Mouse (Mus musculus): ENCODE measurements around the gene Arhgef2. TPM values are rescaled to one million over a fixed set of nuclear protein-coding genes. Genes with fewer than 3 reads are reported as not detected.
A peak's percentile ranks its signal among the peaks of the same experiment; 100 is the strongest.

The Arhgef2 gene
- polyA plus RNA-seq, 1 experiment from 2014 or later = 122 TPM

GRCm38 (mm10) chr3:88653516-88654370 lies 48.0 kb downstream of the Arhgef2 start:
- Histone ChIP-seq H3K36me3 (peaks cover under 1% of the 10 kb centered on the region), H3K27ac (no peak overlapping the region), H3K4me3 (replicated peaks) (no peak overlapping the region), H3K9me3 (no peaks in the 10 kb centered on the region), H3K4me2 (no peak overlapping the region), H3K27me3 (no peaks in the 10 kb centered on the region), H3K9ac (replicated peaks) (no peak overlapping the region), H3K4me1 (replicated peaks) (no peaks in the 10 kb centered on the region)
- no peak for ATAC-seq (ENCODE audit: insufficient number of reproducible peaks, insufficient read depth, low FRiP score, low TSS enrichment, low read depth)
- WGBS = 85% methylated on average over 6 of the region's 6 CpGs

DNA sequence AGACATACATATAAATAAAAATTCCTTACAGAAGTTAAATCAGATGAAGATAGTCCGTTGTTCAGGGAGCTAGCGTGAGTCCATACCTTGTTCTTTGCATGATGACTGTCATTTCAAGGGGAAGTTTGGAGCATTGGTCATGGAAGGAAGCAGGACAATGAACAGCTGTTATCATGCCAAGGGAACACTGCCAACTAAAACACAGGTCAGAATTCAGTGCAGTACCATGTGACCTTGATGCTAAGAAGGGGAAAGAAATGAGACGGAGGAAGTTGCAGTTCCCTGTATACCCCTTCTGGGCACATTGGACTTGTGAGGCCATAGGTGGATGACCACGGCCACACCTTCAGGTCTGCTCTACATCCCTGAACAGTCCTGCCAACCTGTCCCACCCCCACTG lies 48.9 kb downstream of the Arhgef2 start:
- no peak overlapping the region for H3K9ac ChIP-seq (replicated peaks)
- no peaks in the 10 kb centered on the region for H3K4me1 ChIP-seq (replicated peaks)
- H3K36me3 ChIP-seq = no peaks in the 10 kb centered on the region
- no peak overlapping the region for H3K4me2 ChIP-seq
- H3K27me3 ChIP-seq = no peaks in the 10 kb centered on the region; the same call in 1 of the 2 replicates
- WGBS = 83% methylated on average over 4 of the region's 4 CpGs
- no peak; the same call in 1 of the 2 replicates for ATAC-seq (ENCODE audit: insufficient number of reproducible peaks, insufficient read depth, low FRiP score, low TSS enrichment, low read depth)
- no peak overlapping the region for H3K4me3 ChIP-seq (replicated peaks)
- no peaks in the 10 kb centered on the region for H3K9me3 ChIP-seq
- no peak overlapping the region for H3K27ac ChIP-seq

- Histone ChIP-seq H3K27ac (no peak overlapping the region), H3K27me3 (no peaks in the 10 kb centered on the region; the same call in 1 of the 2 replicates), H3K36me3 (no peaks in the 10 kb centered on the region), H3K4me1 (replicated peaks) (no peaks in the 10 kb centered on the region), H3K4me2 (no peak overlapping the region), H3K9me3 (no peaks in the 10 kb centered on the region), H3K9ac (replicated peaks) (no peak overlapping the region), H3K4me3 (replicated peaks) (no peak overlapping the region)
- no peak for ATAC-seq (ENCODE audit: insufficient number of reproducible peaks, insufficient read depth, low FRiP score, low TSS enrichment, low read depth)
- WGBS = 82% methylated on average over 8 of the region's 8 CpGs
These were observed 49.9 kb downstream of the Arhgef2 start for GRCm38 (mm10) chr3:88655619-88656018.

GRCm38 (mm10) chr3:88658441-88659127 lies 52.8 kb downstream of the Arhgef2 start:
- no peaks in the 10 kb centered on the region for H3K4me1 ChIP-seq (replicated peaks)
- ATAC-seq (ENCODE audit: insufficient number of reproducible peaks, insufficient read depth, low FRiP score, low TSS enrichment, low read depth) = no peak

GRCm38 (mm10) chr3:88659798-88660197 lies 54.0 kb downstream of the Arhgef2 start:
- WGBS = 36% methylated on average over 6 of the region's 6 CpGs
- H3K9me3 ChIP-seq = no peaks in the 10 kb centered on the region
- ATAC-seq (ENCODE audit: insufficient number of reproducible peaks, insufficient read depth, low FRiP score, low TSS enrichment, low read depth) = no peak
- no peak overlapping the region for H3K27ac ChIP-seq
- H3K4me3 ChIP-seq (replicated peaks) = no peak overlapping the region
- no peak overlapping the region for H3K4me2 ChIP-seq
- H3K27me3 ChIP-seq = no peaks in the 10 kb centered on the region; the same call in 1 of the 2 replicates
- H3K36me3 ChIP-seq = no peaks in the 10 kb centered on the region
- H3K4me1 ChIP-seq (replicated peaks) = no peaks in the 10 kb centered on the region
- H3K9ac ChIP-seq (replicated peaks) = 0 out of 2 replicates have a peak overlapping the region, but pooled peaks have one; percentile 19

More at GRCm38 (mm10) chr3:88658441-88659127, 52.8 kb downstream of the Arhgef2 start:
- Histone ChIP-seq H3K27ac (no peak overlapping the region), H3K9me3 (no peaks in the 10 kb centered on the region), H3K9ac (replicated peaks) (no peak overlapping the region), H3K36me3 (no peaks in the 10 kb centered on the region), H3K4me2 (no peak overlapping the region), H3K4me3 (replicated peaks) (no peak overlapping the region), H3K27me3 (no peaks in the 10 kb centered on the region; the same call in 1 of the 2 replicates)
- 70% methylated on average over 5 of the region's 5 CpGs for WGBS

GRCm38 (mm10) chr3:88664095-88664494 lies 58.3 kb downstream of the Arhgef2 start:
- Histone ChIP-seq H3K9ac (replicated peaks) (no peak overlapping the region), H3K9me3 (0 out of 2 replicates have a peak, but pooled peaks cover 3% of the 10 kb centered on the region), H3K4me1 (replicated peaks) (no peaks in the 10 kb centered on the region), H3K4me2 (no peak overlapping the region), H3K27ac (no peak overlapping the region), H3K36me3 (no peaks in the 10 kb centered on the region), H3K4me3 (replicated peaks) (no peak overlapping the region), H3K27me3 (no peaks in the 10 kb centered on the region; the same call in 1 of the 2 replicates)
- 86% methylated on average over 4 of the region's 4 CpGs for WGBS
- no peak for ATAC-seq (ENCODE audit: insufficient number of reproducible peaks, insufficient read depth, low FRiP score, low TSS enrichment, low read depth)

DNA sequence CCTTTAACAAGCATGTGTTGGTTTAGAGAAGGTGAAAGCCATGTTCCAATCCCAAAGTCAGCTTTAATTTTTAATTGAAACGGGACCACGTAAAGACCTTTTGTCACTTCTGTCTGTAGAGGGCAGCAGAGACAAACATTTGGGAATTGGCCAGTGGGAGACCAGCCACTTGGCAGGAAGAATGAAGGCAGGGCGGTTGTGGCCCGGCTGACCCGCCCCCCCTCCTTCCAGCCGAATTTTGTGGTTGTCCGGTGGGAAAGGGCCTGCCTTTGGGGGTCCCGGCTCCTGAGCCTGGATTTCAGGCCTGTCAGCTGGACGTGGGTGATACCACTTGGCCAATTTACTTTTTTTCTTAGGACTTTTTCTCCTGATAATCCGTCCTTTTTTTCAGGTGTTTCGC lies 71.6 kb downstream of the Arhgef2 start:
- 13% methylated on average over 11 of the region's 11 CpGs for WGBS
- H3K4me2 ChIP-seq = peak overlapping the region; percentile 60
- peak overlapping the region; percentile 31 for H3K4me3 ChIP-seq (replicated peaks)
- H3K27ac ChIP-seq = no peak overlapping the region
- H3K27me3 ChIP-seq = no peaks in the 10 kb centered on the region
- no peaks in the 10 kb centered on the region for H3K36me3 ChIP-seq
- H3K9me3 ChIP-seq = no peaks in the 10 kb centered on the region
- no peaks in the 10 kb centered on the region for H3K4me1 ChIP-seq (replicated peaks)
- no peak overlapping the region for H3K9ac ChIP-seq (replicated peaks)
- peak; percentile 68 for ATAC-seq (ENCODE audit: insufficient number of reproducible peaks, insufficient read depth, low FRiP score, low TSS enrichment, low read depth)

- WGBS = 81% methylated on average over 2 of the region's 2 CpGs
- H3K4me1 ChIP-seq (replicated peaks) = peaks cover 8% of the 10 kb centered on the region
- ATAC-seq (ENCODE audit: insufficient number of reproducible peaks, insufficient read depth, low FRiP score, low TSS enrichment, low read depth) = no peak
These were observed 78.0 kb downstream of the Arhgef2 start for GRCm38 (mm10) chr3:88683814-88684213.

GRCm38 (mm10) chr3:88684236-88684979 lies 78.6 kb downstream of the Arhgef2 start:
- H3K4me1 ChIP-seq (replicated peaks) = peaks cover 8% of the 10 kb centered on the region
- 66% methylated on average over 8 of the region's 8 CpGs for WGBS
- H3K27me3 ChIP-seq = no peaks in the 10 kb centered on the region
- ATAC-seq (ENCODE audit: insufficient number of reproducible peaks, insufficient read depth, low FRiP score, low TSS enrichment, low read depth) = no peak
- H3K36me3 ChIP-seq = peaks cover 22% of the 10 kb centered on the region
- peak overlapping the region; percentile 60; the same call in 1 of the 2 replicates for H3K9ac ChIP-seq (replicated peaks)
- H3K27ac ChIP-seq = peak overlapping the region; percentile 96
- H3K4me2 ChIP-seq = peak overlapping the region; percentile 90
- H3K4me3 ChIP-seq (replicated peaks) = peak overlapping the region; percentile 79
- no peaks in the 10 kb centered on the region for H3K9me3 ChIP-seq

More at GRCm38 (mm10) chr3:88683814-88684213, 78.0 kb downstream of the Arhgef2 start:
- Histone ChIP-seq H3K4me2 (no peak overlapping the region), H3K9me3 (no peaks in the 10 kb centered on the region), H3K4me3 (replicated peaks) (no peak overlapping the region), H3K9ac (replicated peaks) (no peak overlapping the region), H3K36me3 (peaks cover 16% of the 10 kb centered on the region), H3K27me3 (no peaks in the 10 kb centered on the region), H3K27ac (no peak overlapping the region)

DNA sequence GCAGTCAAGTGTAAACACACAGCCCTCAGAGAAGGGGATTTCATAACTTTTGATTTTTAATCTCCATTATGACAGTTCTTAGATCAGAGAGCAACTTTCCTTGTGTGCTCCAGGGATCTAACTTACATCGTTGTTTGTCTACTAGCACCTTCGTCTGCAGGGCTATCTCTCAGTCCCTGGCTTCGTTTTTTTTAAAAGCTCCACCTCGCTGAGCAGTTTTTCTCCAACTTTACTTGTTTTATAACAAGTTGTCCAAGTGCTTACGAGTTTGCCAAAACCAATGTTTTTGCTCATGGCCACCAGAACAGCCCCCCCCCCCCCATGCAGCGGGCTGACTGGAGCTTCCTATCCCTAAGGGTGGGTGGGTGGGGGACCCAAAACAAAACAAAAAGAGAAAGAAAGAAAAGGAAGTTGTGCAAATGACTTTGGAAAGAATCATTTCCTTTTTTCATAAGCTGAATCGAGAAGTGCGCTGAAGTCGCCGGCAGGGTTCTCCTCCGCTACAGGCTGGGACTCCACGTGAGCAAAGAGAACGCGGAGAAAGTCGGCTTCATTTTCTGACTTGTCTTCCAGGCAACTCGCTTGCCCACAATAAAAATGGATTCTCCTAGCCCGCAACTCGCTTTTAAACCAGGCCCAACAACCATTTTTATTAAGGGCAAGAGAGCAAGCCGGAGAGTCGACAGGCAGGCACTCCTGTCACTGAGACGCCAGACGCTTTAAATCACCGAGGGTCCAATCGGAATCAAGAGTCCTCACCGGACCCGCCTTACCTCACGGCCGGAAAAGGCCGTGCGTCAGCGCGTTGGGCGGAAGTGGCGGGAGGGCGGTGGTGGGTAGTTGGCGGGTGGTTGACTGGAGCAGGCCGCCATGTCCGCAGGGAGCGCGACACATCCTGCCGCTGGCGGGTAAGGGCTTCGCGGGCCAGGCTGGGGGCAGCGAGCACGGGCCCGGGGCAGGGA lies 79.5 kb downstream of the Arhgef2 start, which contains the start of gene Khdc4:
TSS of gene Khdc4 (plus strand) at position 824 of the 962 bp plus-strand sequence.
- ATAC-seq (ENCODE audit: insufficient number of reproducible peaks, insufficient read depth, low FRiP score, low TSS enrichment, low read depth) = peak; percentile 99
- peak within 1 kb of the TSS; percentile 90 for H3K4me2 ChIP-seq
- 1% methylated on average over 47 of the region's 47 CpGs for WGBS

More for the DNA sequence above, 79.5 kb downstream of the Arhgef2 start, which contains the start of gene Khdc4:
- H3K27me3 ChIP-seq = no peaks in the 10 kb centered on the region
- peak within 1 kb of the TSS; percentile 95 for H3K9ac ChIP-seq (replicated peaks)
- H3K36me3 ChIP-seq = peaks cover 31% of the 10 kb centered on the region
- no peaks in the 10 kb centered on the region for H3K9me3 ChIP-seq
- H3K4me3 ChIP-seq (replicated peaks) = peak within 1 kb of the TSS; percentile 79
- peaks cover 8% of the 10 kb centered on the region for H3K4me1 ChIP-seq (replicated peaks)
- peak within 1 kb of the TSS; percentile 96 for H3K27ac ChIP-seq

Measured in limb, embryonic 12.5 days (tissue).